Mouse (Mus musculus) liver, embryonic 14.5 days (tissue): ENCODE data around the gene Acbd6. TPM values are rescaled to one million over a fixed set of nuclear protein-coding genes. Genes with fewer than 3 reads are reported as not detected.

Source experiments
- ATAC-seq: fragments of 200-750 bp; cut with Nextera tagmentation; 2 replicates; pipeline ENCODE4 v1.8.0; 2017; ENCODE audit warnings: moderate number of reproducible peaks, mild to moderate bottlenecking, moderate library complexity; ENCODE audit not compliant: insufficient read depth
- DNase-seq, 3 experiments: peaks; one replicate each; pipeline ENCODE4 v3.0.0-alpha.2; 2012 to 2013; ENCODE audit warnings: low read depth in 3 of 3, low spot score in 3 of 3
- H3K27ac ChIP-seq: fragments of 300-500 bp; sonication (generic); 2 replicates; pipeline ENCODE4 v1.5.1; 2014; ENCODE audit warnings: moderate library complexity, mild to moderate bottlenecking, control low read depth, inconsistent platforms
- H3K27me3 ChIP-seq: fragments of 300-500 bp; sonication (generic); 2 replicates; pipeline ENCODE4 v1.6.1; 2014; ENCODE audit warnings: mild to moderate bottlenecking, low read length, moderate library complexity; ENCODE audit not compliant: control insufficient read depth, insufficient read depth
- H3K36me3 ChIP-seq: fragments of 300-500 bp; sonication (generic); replicated peaks from 2 replicates; pipeline ENCODE4 v1.6.1; 2014; ENCODE audit warnings: low read depth; ENCODE audit not compliant: control insufficient read depth, insufficient read depth
- H3K4me1 ChIP-seq, 2 experiments: fragments of 200-500 bp in 1 of 2; fragments of 300-500 bp in 1 of 2; sonication (generic) in 1 of 2; replicated peaks; 2 replicates each; pipeline ENCODE4 v1.6.1; 2012 to 2014; ENCODE audit warnings: antibody characterized with exemption in 1 of 2, inconsistent platforms in 1 of 2, low read length in 1 of 2; ENCODE audit not compliant: control insufficient read depth in 2 of 2, insufficient read depth in 2 of 2
- H3K4me2 ChIP-seq: fragments of 300-500 bp; sonication (generic); 2 replicates; pipeline ENCODE4 v1.6.1; 2014; ENCODE audit warnings: low read depth, mild to moderate bottlenecking, control low read depth, moderate library complexity
- H3K4me3 ChIP-seq, 2 experiments: fragments of 200-500 bp in 1 of 2; fragments of 300-500 bp in 1 of 2; sonication (generic) in 1 of 2; 2 replicates each; pipeline ENCODE4 v1.5.1; 2012 to 2014; ENCODE audit warnings: low read depth in 2 of 2, low read length in 2 of 2, mild to moderate bottlenecking in 2 of 2, control low read depth in 1 of 2, inconsistent platforms in 1 of 2, moderate library complexity in 1 of 2; ENCODE audit not compliant: insufficient read depth in 1 of 2
- H3K9ac ChIP-seq: fragments of 300-500 bp; sonication (generic); replicated peaks from 2 replicates; pipeline ENCODE4 v1.6.1; 2014; ENCODE audit warnings: mild to moderate bottlenecking, control low read depth, moderate library complexity
- H3K9me3 ChIP-seq: fragments of 300-500 bp; sonication (generic); 2 replicates; pipeline ENCODE4 v1.6.1; 2016; ENCODE audit warnings: low read length, mixed read lengths; ENCODE audit not compliant: control insufficient read depth
- CTCF ChIP-seq: IDR thresholded peaks from 2 replicates; pipeline ENCODE4 v1.5.1; 2016; ENCODE audit warnings: antibody characterized with exemption, low read depth, control low read depth
- EP300 ChIP-seq: IDR thresholded peaks from 2 replicates; pipeline ENCODE4 v1.6.1; 2016; ENCODE audit warnings: antibody characterized with exemption, low read depth
- WGBS: fragments of 180-500 bp; shearing (Covaris S2); extraction: QIAGEN DNeasy Blood & Tissue Kit; methylation state at CpG from one replicate; pipeline ENCODE4 v1.1.7; 2014; ENCODE audit not compliant: insufficient replicate concordance; 5-methylcytosine and 5-hydroxymethylcytosine counted together
- polyA plus RNA-seq, 2 experiments: library from polyadenylated mRNA; depleted of rRNA in 1 of 2; stranded (reverse) in 1 of 2; unstranded in 1 of 2; fragments of >200 nt; fragmentation: Nextera tagmentation in 1 of 2; extraction: Ambion mirVana in 1 of 2; gene quantifications; 2 replicates each; pipeline versions ENCODE4 v1.2.1 to v1.2.3; 2012 to 2014

Gene Acbd6
- polyA plus RNA-seq, 2 experiments: 36.6 to 40.0 TPM

DNA sequence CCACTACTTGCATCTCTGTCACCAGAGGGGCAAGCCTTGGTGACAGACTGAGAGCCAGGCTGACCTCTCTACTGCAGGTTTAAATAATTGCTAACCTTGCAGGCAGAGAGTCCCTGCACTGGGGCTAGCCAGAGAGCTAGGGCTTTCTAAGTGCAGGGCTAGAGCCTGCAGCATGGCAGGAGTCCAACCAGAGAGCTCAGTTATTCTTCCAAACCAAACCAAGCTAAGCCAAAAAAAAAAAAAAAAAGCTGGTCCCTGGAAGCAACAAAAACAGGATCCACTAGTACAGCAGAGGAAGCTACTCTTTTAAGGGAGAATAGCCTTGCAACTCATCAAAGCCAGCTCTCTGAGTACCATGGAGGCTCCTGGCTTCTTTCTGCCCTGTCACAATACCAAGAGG, 143.0 kb downstream of the Acbd6 start:
- no peak overlapping the region for H3K4me3 ChIP-seq
- no peak for ATAC-seq

DNA sequence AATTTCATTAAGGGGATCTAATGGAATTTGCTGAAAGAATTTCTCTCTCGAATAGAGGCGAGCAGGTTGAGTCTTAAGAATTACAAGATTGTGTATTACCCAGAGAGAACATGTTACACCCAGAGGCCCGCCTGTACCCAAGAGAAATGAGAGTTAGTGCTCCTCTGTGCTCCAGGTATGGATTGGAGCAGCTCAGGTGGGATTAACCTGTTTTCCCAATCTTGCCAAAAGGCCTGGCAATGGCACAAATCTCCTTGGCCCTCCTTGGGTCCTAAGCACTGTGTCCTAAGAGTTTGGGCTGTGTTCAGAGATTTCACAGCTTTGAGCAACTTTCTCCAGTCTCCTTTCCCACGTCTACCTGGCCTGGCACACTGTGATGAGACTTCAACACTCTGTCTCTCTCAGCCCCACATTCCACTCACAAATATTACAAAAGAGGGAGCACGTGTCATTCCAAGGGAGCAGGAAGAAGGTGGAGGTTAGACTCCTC, 145.3 kb downstream of the Acbd6 start:
- Histone ChIP-seq H3K9ac (no peak overlapping the region), H3K27me3 (no peaks in the 10 kb centered on the region), H3K4me1 (no peaks in the 10 kb centered on the region), H3K36me3 (no peaks in the 10 kb centered on the region), H3K27ac (no peak overlapping the region), H3K9me3 (no peaks in the 10 kb centered on the region), H3K4me3 (no peak overlapping the region), H3K4me2 (no peak overlapping the region)
- no peak for DNase-seq
- ATAC-seq: no peak
- WGBS: 62% methylated on average over 5 of the region's 5 CpGs
- TF ChIP-seq CTCF: no peak
- TF ChIP-seq EP300: no peak

More for the DNA sequence above, 143.0 kb downstream of the Acbd6 start:
- TF ChIP-seq CTCF: no peak
- TF ChIP-seq EP300: no peak
- H3K4me1 ChIP-seq: no peaks in the 10 kb centered on the region
- H3K36me3 ChIP-seq: no peaks in the 10 kb centered on the region
- H3K27ac ChIP-seq: no peak overlapping the region
- no peak for DNase-seq
- no peaks in the 10 kb centered on the region for H3K9me3 ChIP-seq
- no peak overlapping the region for H3K9ac ChIP-seq
- no peaks in the 10 kb centered on the region for H3K27me3 ChIP-seq
- H3K4me2 ChIP-seq: no peak overlapping the region

DNA sequence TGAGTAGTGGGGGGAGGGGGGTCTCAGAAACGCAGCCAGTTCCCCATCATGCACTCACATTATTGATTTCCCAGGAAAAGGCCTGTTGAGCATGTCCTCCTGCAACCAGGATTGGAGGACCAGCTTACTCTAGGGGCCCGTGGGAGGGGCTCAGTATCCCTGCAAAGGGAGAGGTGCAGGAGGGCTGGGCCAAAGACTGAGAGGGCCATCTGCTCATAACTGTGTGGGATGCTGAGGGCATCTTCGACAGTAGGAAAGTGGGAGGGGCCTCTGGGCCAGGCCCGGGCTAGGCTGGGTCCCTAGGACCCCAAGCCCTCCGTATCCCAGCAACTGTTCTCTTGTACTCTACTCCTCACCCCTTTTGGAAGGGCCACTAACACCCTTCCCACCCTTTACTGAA, 146.3 kb downstream of the Acbd6 start:
- TF ChIP-seq CTCF (no peak), EP300 (no peak)
- no peaks in the 10 kb centered on the region for H3K36me3 ChIP-seq
- H3K9ac ChIP-seq: no peak overlapping the region
- no peak for DNase-seq
- no peaks in the 10 kb centered on the region for H3K4me1 ChIP-seq
- no peak for ATAC-seq
- H3K4me2 ChIP-seq: no peak overlapping the region
- H3K4me3 ChIP-seq: no peak overlapping the region
- no peak overlapping the region for H3K27ac ChIP-seq
- H3K9me3 ChIP-seq: no peaks in the 10 kb centered on the region
- H3K27me3 ChIP-seq: no peaks in the 10 kb centered on the region
- WGBS: 56% methylated on average over 5 of the region's 5 CpGs

DNA sequence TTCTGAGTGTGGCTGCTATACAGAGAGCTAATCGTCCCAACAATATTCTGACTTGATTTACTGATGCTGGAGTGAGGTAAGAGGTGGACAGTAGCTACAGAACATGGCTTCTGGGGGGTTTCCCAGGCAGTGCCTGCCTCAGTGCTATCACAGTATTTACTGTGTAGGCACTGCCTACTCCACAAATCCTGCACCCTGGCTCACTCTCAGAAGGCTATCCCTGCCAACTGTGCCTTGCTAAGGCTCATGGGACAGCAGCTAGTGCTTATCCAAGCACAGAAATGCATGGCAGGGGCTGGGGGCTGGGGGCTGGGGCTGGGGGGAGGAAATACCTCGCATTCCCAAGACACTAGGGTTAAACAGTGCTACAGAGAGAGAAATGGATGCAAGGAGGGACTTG, 155.4 kb downstream of the Acbd6 start:
- Histone ChIP-seq H3K4me3 (no peak overlapping the region), H3K36me3 (no peaks in the 10 kb centered on the region), H3K9me3 (no peaks in the 10 kb centered on the region), H3K9ac (no peak overlapping the region), H3K4me2 (no peak overlapping the region), H3K4me1 (no peaks in the 10 kb centered on the region), H3K27ac (no peak overlapping the region), H3K27me3 (no peaks in the 10 kb centered on the region)
- 22% methylated on average over 2 of the region's 2 CpGs for WGBS
- no peak for ATAC-seq
- no peak for DNase-seq
- TF ChIP-seq EP300: no peak
- no peak for TF ChIP-seq CTCF

DNA sequence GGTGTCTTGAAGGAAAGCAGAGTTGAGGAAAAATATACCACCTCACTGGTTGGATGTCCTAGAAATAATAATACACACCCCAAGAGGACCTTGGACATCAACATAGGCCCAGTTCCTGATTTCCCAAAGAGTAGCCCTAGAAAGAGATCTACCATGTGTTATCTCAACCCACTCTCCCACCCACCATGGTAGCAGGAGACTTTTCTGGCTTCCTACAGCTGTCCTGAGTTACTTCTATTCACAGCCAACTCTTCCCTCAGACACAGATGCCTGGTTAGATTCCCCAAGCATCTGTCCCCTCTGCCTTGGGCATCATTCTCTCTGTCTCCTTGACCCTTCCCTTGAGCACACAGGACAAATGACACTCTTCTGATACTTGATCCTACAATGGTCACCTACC, 157.4 kb downstream of the Acbd6 start:
- Histone ChIP-seq H3K4me1 (no peaks in the 10 kb centered on the region), H3K27me3 (no peaks in the 10 kb centered on the region), H3K9ac (no peak overlapping the region), H3K9me3 (no peaks in the 10 kb centered on the region), H3K4me2 (no peak overlapping the region), H3K36me3 (no peaks in the 10 kb centered on the region), H3K4me3 (no peak overlapping the region), H3K27ac (no peak overlapping the region)
- ATAC-seq: no peak
- TF ChIP-seq EP300 (no peak), CTCF (no peak)
- no peak for DNase-seq
